26 mouse cellular contexts compared by ENCODE assay signal in the genomic region with DNA sequence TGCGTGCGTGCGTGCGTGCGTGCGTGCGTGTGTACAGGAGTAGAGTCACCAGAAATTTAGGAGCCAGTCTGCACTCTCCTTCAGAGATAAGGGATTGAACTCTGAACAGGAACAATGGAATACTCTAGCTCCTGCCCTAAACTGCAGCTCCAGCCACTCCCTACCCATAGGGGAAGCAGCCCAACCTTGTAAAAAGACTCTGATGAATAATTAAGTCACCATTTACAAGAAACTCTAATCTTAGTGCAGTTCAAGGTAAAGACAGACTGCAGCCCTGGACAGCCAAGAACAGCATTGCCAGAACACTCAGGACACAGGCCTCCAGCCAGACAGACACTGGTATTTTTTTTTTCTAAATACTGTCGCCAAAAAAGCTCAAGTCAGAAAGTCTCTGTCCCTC.
DNase-seq lines count a peak whose midpoint lies in the region; ATAC-seq and TF ChIP-seq lines count a peak whose summit lies in the region.
"Had no signal": no experiment of that assay in that cellular context is flagged by ENCODE, and none has a peak within 500 bp of the region (broad histone marks: within the 10 kb centered on the region; RNA-seq: fewer than 3 reads in every experiment).

No protein-coding gene starts in this region.

- TF ChIP-seq POLR2A in heart, adult 2 months (IDR thresholded peaks at IDR 0.05; ENCODE audit: insufficient read depth, low read depth, low read length), result no peak
- no peak for TF ChIP-seq POLR2A in MEL (IDR thresholded peaks at IDR 0.05; ENCODE audit: control insufficient read depth in 1 of 2, insufficient read depth in 1 of 2, low read depth in 1 of 2, low read length in 2 of 2, poor library complexity in 1 of 2)

- no peak for TF ChIP-seq RAD21 in MEL (IDR thresholded peaks at IDR 0.05; ENCODE audit: low read depth, low read length)

- H3K27ac ChIP-seq in heart, adult 2 months, result peak overlapping the region; percentile 62
- H3K27ac ChIP-seq in MEL (ENCODE audit: control insufficient read depth, low read depth, low read length), result peak overlapping the region; percentile 68; the same call in 1 of the 2 replicates
- peak overlapping the region; percentile 58 for H3K27ac ChIP-seq in heart, embryonic 16.5 days (ENCODE audit: low read length)
- no peak overlapping the region for H3K27ac ChIP-seq in forebrain, embryonic 13.5 days
- H3K27ac ChIP-seq: hindbrain, embryonic 13.5 days; kidney, postnatal 0 days; liver, embryonic 12.5 days; neural tube, embryonic 12.5 days had no signal

- no peaks in the 10 kb centered on the region for H3K27me3 ChIP-seq in heart, adult 2 months (ENCODE audit: control insufficient read depth, insufficient read depth, low read length)
- H3K27me3 ChIP-seq in MEL (ENCODE audit: control insufficient read depth in 1 of 2, insufficient read depth in 2 of 2, low read length in 2 of 2), result no peaks in the 10 kb centered on the region
- H3K27me3 ChIP-seq in heart, embryonic 16.5 days (ENCODE audit: control insufficient read depth, insufficient read depth, low read length), result no peaks in the 10 kb centered on the region
- H3K27me3 ChIP-seq in forebrain, embryonic 13.5 days, result no peaks in the 10 kb centered on the region
- H3K27me3 ChIP-seq: hindbrain, embryonic 13.5 days; liver, embryonic 12.5 days; neural tube, embryonic 12.5 days had no signal

- TF ChIP-seq CTCF in heart, adult 2 months (IDR thresholded peaks at IDR 0.05), result no peak
- no peak for TF ChIP-seq CTCF in MEL (IDR thresholded peaks at IDR 0.05 in 2 of 3, conservative IDR thresholded peaks at IDR 0.05 in 1 of 3; ENCODE audit: control insufficient read depth in 1 of 3, insufficient read depth in 1 of 3, low read depth in 2 of 3, low read length in 3 of 3, poor library complexity in 1 of 3, severe bottlenecking in 1 of 3)

- no peak overlapping the region for H3K4me2 ChIP-seq in heart, embryonic 16.5 days (ENCODE audit: low read depth, low read length)
- no peak overlapping the region for H3K4me2 ChIP-seq in forebrain, embryonic 13.5 days
- H3K4me2 ChIP-seq: hindbrain, embryonic 13.5 days; liver, embryonic 12.5 days; midbrain, embryonic 11.5 days; neural tube, embryonic 12.5 days had no signal

- H3K9me3 ChIP-seq in MEL (replicated peaks; ENCODE audit: insufficient read depth, low read length), result no peaks in the 10 kb centered on the region
- no peaks in the 10 kb centered on the region for H3K9me3 ChIP-seq in heart, embryonic 16.5 days (replicated peaks; ENCODE audit: control insufficient read depth, low read length)
- H3K9me3 ChIP-seq in forebrain, embryonic 13.5 days (replicated peaks), result no peaks in the 10 kb centered on the region
- H3K9me3 ChIP-seq: hindbrain, embryonic 13.5 days; liver, embryonic 12.5 days; neural tube, embryonic 12.5 days had no signal

- no peak for TF ChIP-seq EP300 in heart, adult 2 months (IDR thresholded peaks at IDR 0.05; ENCODE audit: insufficient read depth, low read depth, low read length)
- TF ChIP-seq EP300 in MEL (IDR thresholded peaks at IDR 0.05; ENCODE audit: low read depth in 1 of 2, low read length in 2 of 2), result peak in 1 of 2 experiments; percentile 32; a peak in 1 of 4 replicates

- peaks cover 12% of the 10 kb centered on the region for H3K4me1 ChIP-seq in heart, adult 2 months (ENCODE audit: control insufficient read depth, insufficient read depth, low read length)
- H3K4me1 ChIP-seq in MEL (ENCODE audit: control insufficient read depth in 1 of 2, insufficient read depth in 2 of 2, low read length in 2 of 2), result peaks cover 26 to 29% of the 10 kb centered on the region in 2 experiments
- peaks cover 19% of the 10 kb centered on the region for H3K4me1 ChIP-seq in heart, embryonic 16.5 days (ENCODE audit: control insufficient read depth, insufficient read depth, low read length)
- H3K4me1 ChIP-seq in forebrain, embryonic 13.5 days, result no peaks in the 10 kb centered on the region
- H3K4me1 ChIP-seq: neural tube, embryonic 12.5 days had no signal

- no peak overlapping the region for H3K4me3 ChIP-seq in heart, adult 2 months
- no peak overlapping the region; a peak in 1 of 4 replicates for H3K4me3 ChIP-seq in MEL (ENCODE audit: control insufficient read depth in 1 of 2, insufficient read depth in 1 of 2, low read depth in 2 of 2, low read length in 2 of 2)
- H3K4me3 ChIP-seq in heart, embryonic 16.5 days (ENCODE audit: low read length), result no peak overlapping the region
- no peak overlapping the region for H3K4me3 ChIP-seq in forebrain, embryonic 13.5 days
- H3K4me3 ChIP-seq: hindbrain, embryonic 13.5 days; liver, embryonic 12.5 days; myocyte; neural tube, embryonic 12.5 days had no signal

- peak in 1 of 2 experiments; percentile 31 for DNase-seq in heart, adult 2 months
- DNase-seq in heart, postnatal 10 days, result no peak
- DNase-seq in ovary, adult 18-20 months (ENCODE audit: low spot score), result peak; percentile 31
- no peak for DNase-seq in ovary, postnatal 10 days (ENCODE audit: low spot score)
- DNase-seq in MEL (ENCODE audit: low read depth, low spot score), result peak; percentile 75
- DNase-seq in layer of hippocampus, adult 8-10 months (ENCODE audit: low spot score in 2 of 2), result no peak
- DNase-seq: adrenal gland, postnatal 10 days; cerebellum, adult 8-10 months; cerebellum, postnatal 36 days; gastrocnemius, postnatal 25 days; kidney, adult 8-10 months; layer of hippocampus, adult 9-11 months; left cerebral cortex, postnatal 4 days; liver, postnatal 0 days; lung, postnatal 36 days had no signal

- H3K9ac ChIP-seq in heart, adult 2 months (ENCODE audit: low read depth, low read length), result no peak overlapping the region
- H3K9ac ChIP-seq in MEL (ENCODE audit: control insufficient read depth, low read depth, low read length, poor library complexity, severe bottlenecking), result peak overlapping the region; percentile 45
- no peak overlapping the region for H3K9ac ChIP-seq in heart, embryonic 16.5 days (ENCODE audit: low read length)
- no peak overlapping the region for H3K9ac ChIP-seq in forebrain, embryonic 13.5 days
- H3K9ac ChIP-seq: hindbrain, embryonic 13.5 days; liver, embryonic 12.5 days; liver, postnatal 0 days; neural tube, embryonic 12.5 days had no signal

- ATAC-seq in heart, embryonic 16.5 days (replicated peaks; ENCODE audit: extremely low read depth, insufficient read depth, low FRiP score), result no peak
- ATAC-seq in forebrain, embryonic 13.5 days, result no peak
- ATAC-seq: forebrain, embryonic 14.5 days; intestine, embryonic 16.5 days; liver, embryonic 12.5 days; liver, postnatal 0 days had no signal

- WGBS in heart, adult 2 months, result 66% methylated on average over 8 of the region's 8 CpGs
- WGBS in heart, embryonic 16.5 days, result 80% methylated on average over 8 of the region's 8 CpGs
- WGBS in forebrain, embryonic 13.5 days, result 91% methylated on average over 3 of the region's 8 CpGs

- H3K36me3 ChIP-seq in heart, adult 2 months (ENCODE audit: control insufficient read depth, insufficient read depth, low read length), result peaks cover 2% of the 10 kb centered on the region; the same call in 1 of the 2 replicates
- peaks cover 0 to 22% of the 10 kb centered on the region in 2 experiments; a peak in 2 of 4 replicates for H3K36me3 ChIP-seq in MEL (ENCODE audit: control insufficient read depth in 1 of 2, insufficient read depth in 2 of 2, low read length in 2 of 2)
- H3K36me3 ChIP-seq in heart, embryonic 16.5 days (ENCODE audit: control insufficient read depth, insufficient read depth), result no peaks in the 10 kb centered on the region
- no peaks in the 10 kb centered on the region for H3K36me3 ChIP-seq in forebrain, embryonic 13.5 days (ENCODE audit: poor library complexity, severe bottlenecking)
- H3K36me3 ChIP-seq: G1E; hindbrain, embryonic 13.5 days; liver, embryonic 12.5 days; neural tube, embryonic 12.5 days had no signal

- intact Hi-C loops in heart, adult 2 months (cut with DNase I), result loop anchor here (5.0 kb wide), 1 partner anchor 478 kb away; no protein-coding TSS in a partner anchor
- intact Hi-C loops in heart, postnatal 10 days (cut with DNase I), result loop anchor here (5.0 kb wide), 1 partner anchor 172 kb away; no protein-coding TSS in a partner anchor

- H3K79me2 ChIP-seq in heart, adult 2 months (replicated peaks; ENCODE audit: control insufficient read depth, insufficient read depth, low read length), result no peaks in the 10 kb centered on the region
- H3K79me2 ChIP-seq in MEL (ENCODE audit: control insufficient read depth, insufficient read depth, low read length, poor library complexity), result no peaks in the 10 kb centered on the region

TF ChIP-seq in MEL, 35 proteins besides CTCF, POLR2A, EP300 and RAD21:
- peak; percentile 42; the same call in 1 of the 2 replicates for TF ChIP-seq GATA1 (IDR thresholded peaks at IDR 0.05; ENCODE audit: low read depth, low read length)
- TF ChIP-seq USF2 (IDR thresholded peaks at IDR 0.05; ENCODE audit: borderline replicate concordance in 1 of 2, insufficient read depth in 1 of 2, low read depth in 1 of 2, low read length in 2 of 2), result no peak
- no peak for TF ChIP-seq NRF1 (IDR thresholded peaks at IDR 0.05; ENCODE audit: insufficient read depth, low read depth, low read length, poor library complexity, severe bottlenecking)

Comparison
In these comparisons a context has a peak if more than half of its experiments do, and no peak if none do; other contexts are left out.
1. DNase-seq: peak in ovary, adult 18-20 months (single experiment) and MEL (single experiment); none in heart, postnatal 10 days (0 of 2), ovary, postnatal 10 days (single experiment) and layer of hippocampus, adult 8-10 months (0 of 2).